Mouse (Mus musculus) urinary bladder, adult 2 months (tissue): ENCODE data around the gene Fbxo42. TPM values are rescaled to one million over a fixed set of nuclear protein-coding genes. Genes with fewer than 3 reads are reported as not detected.

Experiments
- DNase-seq: peaks from one replicate; pipeline ENCODE4 v3.0.0; 2022; ENCODE audit warnings: low spot score
- polyA plus RNA-seq: library from polyadenylated mRNA; depleted of rRNA; stranded (reverse); fragments of >200 nt; gene quantifications from 2 replicates; pipeline ENCODE4 v1.2.3, GENCODE M21; 2012; rRNA removed

Gene Fbxo42
- polyA plus RNA-seq, 1 experiment = 12.2 TPM

DNA sequence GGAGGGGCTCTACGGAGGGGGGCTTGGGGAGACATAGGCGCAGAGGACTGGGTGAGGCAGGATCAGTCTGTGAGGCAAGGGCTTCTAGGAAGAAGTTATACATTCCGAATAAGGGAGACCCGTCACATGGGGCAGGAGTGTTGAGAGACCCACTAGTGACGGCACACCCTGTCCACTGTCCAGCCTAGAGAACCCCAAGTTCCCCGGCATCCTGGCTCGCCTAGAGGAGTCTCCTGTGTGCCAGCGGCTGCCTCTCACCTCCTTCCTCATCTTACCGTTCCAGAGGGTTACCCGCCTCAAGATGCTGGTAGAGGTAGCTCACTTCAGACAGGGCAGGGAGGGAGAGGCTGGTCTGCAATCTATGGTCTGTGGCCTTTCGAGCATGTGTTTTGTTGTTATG lies 101.7 kb downstream of the Fbxo42 start:
- DNase-seq = no peak

- no peak for DNase-seq
Measured at GRCm38 (mm10) chr4:141251071-141251470, 103.4 kb downstream of the Fbxo42 start.

- DNase-seq = no peak
Measured at GRCm38 (mm10) chr4:141252641-141253040, 104.9 kb downstream of the Fbxo42 start.

Other genes starting within 250 kb of the Fbxo42 start
- 1.7 and 1.8 TPM in 2 replicates for gene Padi2, start 241.6 kb upstream of the Fbxo42 start, polyA plus RNA-seq
- 175 and 188 TPM in 2 replicates for gene Sdhb, start 186.7 kb upstream of the Fbxo42 start, polyA plus RNA-seq
- gene Atp13a2, start 161.0 kb upstream of the Fbxo42 start, polyA plus RNA-seq = 49.5 and 57.3 TPM in 2 replicates
- 37.6 and 37.9 TPM in 2 replicates for gene Mfap2, start 137.5 kb upstream of the Fbxo42 start, polyA plus RNA-seq
- gene Crocc, start 87.4 kb upstream of the Fbxo42 start, polyA plus RNA-seq = 27.0 and 30.8 TPM in 2 replicates
- 65.9 and 77.0 TPM in 2 replicates for gene Necap2, start 69.6 kb upstream of the Fbxo42 start, polyA plus RNA-seq
- not detected in 2 replicates for gene Spata21, start 59.6 kb upstream of the Fbxo42 start, polyA plus RNA-seq
- gene Szrd1, start 8.1 kb upstream of the Fbxo42 start, polyA plus RNA-seq = 32.6 and 44.2 TPM in 2 replicates
- gene Rsg1, start 66.0 kb downstream of the Fbxo42 start, polyA plus RNA-seq = 2.4 and 2.6 TPM in 2 replicates
- gene Arhgef19, start 91.6 kb downstream of the Fbxo42 start, polyA plus RNA-seq = 8.3 and 13.5 TPM in 2 replicates
- 20.2 and 25.6 TPM in 2 replicates for gene Epha2, start 153.3 kb downstream of the Fbxo42 start, polyA plus RNA-seq
- gene Fam131c, start 220.3 kb downstream of the Fbxo42 start, polyA plus RNA-seq = 0.28 and 0.66 TPM in 2 replicates